Mouse (Mus musculus): ENCODE data around the gene Fbxo34. TPM values are rescaled to one million over a fixed set of nuclear protein-coding genes. Genes with fewer than 3 reads are reported as not detected.

Fbxo34 gene
- 10 to 100 TPM; 19.9 TPM for polyA plus RNA-seq (2017; shearing (Covaris generic))

GRCm38 (mm10) chr14:47450121-47450520, at the start of gene Fbxo34:
Fbxo34 (plus strand) TSS chr14:47450421.

GRCm38 (mm10) chr14:47417775-47418665, 32.2 kb upstream of the Fbxo34 start, which contains the start of gene Dlgap5:
Dlgap5 (minus strand) TSS chr14:47418407.

GRCm38 (mm10) chr14:47570549-47570948, 120.3 kb downstream of the Fbxo34 start, which contains the start of gene Atg14:
Atg14 (minus strand) TSS chr14:47570649.

Other genes with a start within 250 kb of the Fbxo34 start
- 10 to 100 TPM; 14.9 to 17.2 TPM for gene Wdhd1, start 173.6 kb upstream of the Fbxo34 start, polyA plus RNA-seq (2017; shearing (Covaris generic))
- 10 to 100 TPM; 10.5 to 14.5 TPM for gene Socs4, start 173.5 kb upstream of the Fbxo34 start, polyA plus RNA-seq (2017; shearing (Covaris generic))
- gene Mapk1ip1l, start 152.2 kb upstream of the Fbxo34 start, polyA plus RNA-seq (2017; shearing (Covaris generic)), result 10 to 100 TPM; 41.7 to 52.8 TPM
- gene Lgals3, start 82.7 kb upstream of the Fbxo34 start, polyA plus RNA-seq (2017; shearing (Covaris generic)), result 100 to 1,000 TPM in 1 of 2 experiments, 10 to 100 TPM in 1; 95.2 to 102 TPM
- gene Dlgap5, start 32.0 kb upstream of the Fbxo34 start, polyA plus RNA-seq (2017; shearing (Covaris generic)), result 10 to 100 TPM; 15.6 to 17.3 TPM
- 1 to 10 TPM; 9.2 to 9.5 TPM for gene Atg14, start 120.2 kb downstream of the Fbxo34 start, polyA plus RNA-seq (2017; shearing (Covaris generic))
- gene Ktn1, start 198.0 kb downstream of the Fbxo34 start, polyA plus RNA-seq (2017; shearing (Covaris generic)), result 10 to 100 TPM; 49.7 to 67.1 TPM

Data from activated CD4-positive, CD25-positive, alpha-beta regulatory T cell (primary cell).